ENCODE assay signal across 26 mouse cellular contexts in the genomic region with DNA sequence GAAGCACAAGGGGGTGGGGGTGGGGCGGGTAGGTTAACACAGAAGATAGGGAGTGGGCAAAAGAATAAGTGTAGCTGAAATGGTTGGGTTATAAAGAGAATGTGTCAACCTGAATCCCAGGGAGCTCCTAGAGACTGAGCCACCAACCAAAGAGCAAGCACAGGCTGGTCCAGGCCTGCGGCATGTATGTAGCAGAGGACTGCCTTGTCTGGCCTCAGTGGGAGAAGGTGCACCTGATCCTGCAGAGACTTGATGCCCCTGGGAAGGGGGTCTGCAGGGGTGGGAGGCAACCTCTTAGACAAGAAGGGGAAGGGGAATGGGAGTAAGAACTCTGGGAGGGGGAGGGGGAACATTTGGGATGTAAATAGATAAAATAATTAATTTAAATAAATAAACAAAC.
A peak's percentile ranks its signal among the peaks of the same experiment; 100 is the strongest.
DNase-seq lines count a peak whose midpoint lies in the region; ATAC-seq and TF ChIP-seq lines count a peak whose summit lies in the region.
"Had no signal": no experiment of that assay in that cellular context is flagged by ENCODE, and none has a peak within 500 bp of the region (broad histone marks: within the 10 kb centered on the region; RNA-seq: fewer than 3 reads in every experiment).

No protein-coding gene starts in this region.

- no peak overlapping the region for H3K4me2 ChIP-seq in heart, embryonic 11.5 days
- H3K4me2 ChIP-seq in heart, embryonic 13.5 days, result no peak overlapping the region
- no peak overlapping the region for H3K4me2 ChIP-seq in liver, embryonic 12.5 days
- H3K4me2 ChIP-seq in liver, postnatal 0 days (ENCODE audit: low read depth, low read length), result no peak overlapping the region
- no peak overlapping the region for H3K4me2 ChIP-seq in neural tube, embryonic 15.5 days
- H3K4me2 ChIP-seq: embryonic facial prominence, embryonic 12.5 days; forebrain, embryonic 12.5 days; forebrain, embryonic 15.5 days; hindbrain, embryonic 12.5 days had no signal

- no peak for TF ChIP-seq EP300 in liver, postnatal 0 days (IDR thresholded peaks at IDR 0.05; ENCODE audit: low read depth)

- H3K4me1 ChIP-seq in heart, embryonic 11.5 days (ENCODE audit: control insufficient read depth, insufficient read depth, low read length), result peaks cover 14% of the 10 kb centered on the region; the same call in 1 of the 2 replicates
- H3K4me1 ChIP-seq in heart, embryonic 13.5 days, result peaks cover 45% of the 10 kb centered on the region
- H3K4me1 ChIP-seq in liver, embryonic 12.5 days, result peaks cover 13% of the 10 kb centered on the region
- H3K4me1 ChIP-seq in liver, postnatal 0 days (ENCODE audit: insufficient read depth), result no peaks in the 10 kb centered on the region
- H3K4me1 ChIP-seq in neural tube, embryonic 15.5 days, result 0 out of 2 replicates have a peak, but pooled peaks cover 3% of the 10 kb centered on the region
- H3K4me1 ChIP-seq: forebrain, embryonic 12.5 days; forebrain, embryonic 15.5 days; hindbrain, embryonic 12.5 days had no signal

- H3K9me3 ChIP-seq in heart, embryonic 11.5 days (replicated peaks; ENCODE audit: control insufficient read depth, low read length), result no peaks in the 10 kb centered on the region
- no peaks in the 10 kb centered on the region for H3K9me3 ChIP-seq in heart, embryonic 13.5 days
- H3K9me3 ChIP-seq in liver, embryonic 12.5 days (replicated peaks), result no peaks in the 10 kb centered on the region
- H3K9me3 ChIP-seq in liver, postnatal 0 days (ENCODE audit: low read length), result no peaks in the 10 kb centered on the region
- H3K9me3 ChIP-seq in neural tube, embryonic 15.5 days (replicated peaks), result no peaks in the 10 kb centered on the region
- H3K9me3 ChIP-seq: embryonic facial prominence, embryonic 12.5 days; forebrain, embryonic 12.5 days; forebrain, embryonic 15.5 days; G1E; hindbrain, embryonic 12.5 days had no signal

- peak; percentile 85 for DNase-seq in heart, adult 11 months
- DNase-seq in heart, adult 8-10 months (ENCODE audit: low spot score), result no peak
- DNase-seq in liver, postnatal 0 days, result no peak
- DNase-seq in neural tube, embryonic 10.5 days (ENCODE audit: extremely low spot score, low spot score), result no peak
- DNase-seq: adrenal gland, postnatal 10 days; adrenal gland, postnatal 36 days; B cell, adult 2 months; cerebellum, adult 18-20 months; cerebellum, adult 9-10 months; cerebellum, postnatal 14 days; gastrocnemius, postnatal 25 days; kidney, adult 11 months had no signal

- no peak overlapping the region for H3K9ac ChIP-seq in heart, embryonic 11.5 days (ENCODE audit: low read depth, low read length)
- no peak overlapping the region for H3K9ac ChIP-seq in heart, embryonic 13.5 days
- H3K9ac ChIP-seq in liver, embryonic 12.5 days, result no peak overlapping the region
- H3K9ac ChIP-seq in liver, postnatal 0 days (replicated peaks), result no peak overlapping the region
- H3K9ac ChIP-seq in neural tube, embryonic 15.5 days (replicated peaks), result no peak overlapping the region
- H3K9ac ChIP-seq: embryonic facial prominence, embryonic 12.5 days; forebrain, embryonic 12.5 days; forebrain, embryonic 15.5 days; hindbrain, embryonic 12.5 days had no signal

- TF ChIP-seq CTCF in liver, postnatal 0 days (IDR thresholded peaks at IDR 0.05; ENCODE audit: low read depth), result no peak

- peaks cover 3% of the 10 kb centered on the region for H3K36me3 ChIP-seq in heart, embryonic 11.5 days (ENCODE audit: control insufficient read depth, insufficient read depth, low read length)
- H3K36me3 ChIP-seq in heart, embryonic 13.5 days, result peaks cover 53% of the 10 kb centered on the region
- H3K36me3 ChIP-seq in liver, embryonic 12.5 days, result 0 out of 2 replicates have a peak, but pooled peaks cover 7% of the 10 kb centered on the region
- 0 out of 2 replicates have a peak, but pooled peaks cover 5% of the 10 kb centered on the region for H3K36me3 ChIP-seq in liver, postnatal 0 days (replicated peaks; ENCODE audit: insufficient read depth, low read length)
- no peaks in the 10 kb centered on the region for H3K36me3 ChIP-seq in neural tube, embryonic 15.5 days
- H3K36me3 ChIP-seq: forebrain, embryonic 12.5 days; forebrain, embryonic 15.5 days; hindbrain, embryonic 12.5 days had no signal

- no peaks in the 10 kb centered on the region for H3K27me3 ChIP-seq in heart, embryonic 11.5 days (ENCODE audit: control insufficient read depth, insufficient read depth, low read length)
- no peaks in the 10 kb centered on the region for H3K27me3 ChIP-seq in heart, embryonic 13.5 days (replicated peaks)
- no peaks in the 10 kb centered on the region for H3K27me3 ChIP-seq in liver, embryonic 12.5 days (replicated peaks)
- H3K27me3 ChIP-seq in liver, postnatal 0 days (ENCODE audit: insufficient read depth, low read length), result no peaks in the 10 kb centered on the region
- no peaks in the 10 kb centered on the region for H3K27me3 ChIP-seq in neural tube, embryonic 15.5 days (replicated peaks)
- H3K27me3 ChIP-seq: CH12.LX; embryonic facial prominence, embryonic 12.5 days; forebrain, embryonic 12.5 days; forebrain, embryonic 15.5 days; hindbrain, embryonic 12.5 days; Patski had no signal

- no peak for ATAC-seq in heart, embryonic 11.5 days (replicated peaks; ENCODE audit: insufficient number of reproducible peaks, low FRiP score, low TSS enrichment)
- no peak for ATAC-seq in heart, embryonic 13.5 days (ENCODE audit: extremely low read depth, insufficient number of reproducible peaks, low FRiP score, low TSS enrichment)
- 0 out of 2 replicates have a peak, but pooled peaks have one; percentile 15 for ATAC-seq in liver, embryonic 12.5 days
- no peak for ATAC-seq in liver, postnatal 0 days
- 0 out of 2 replicates have a peak, but pooled peaks have one; percentile 38 for ATAC-seq in neural tube, embryonic 15.5 days (ENCODE audit: low FRiP score)
- ATAC-seq: forebrain, embryonic 15.5 days; hindbrain, embryonic 16.5 days; inflammation-experienced regulatory T-cells, adult 6 months had no signal

- H3K27ac ChIP-seq in heart, embryonic 11.5 days (ENCODE audit: low read depth, low read length), result no peak overlapping the region
- 0 out of 2 replicates have a peak overlapping the region, but pooled peaks have one; percentile 36 for H3K27ac ChIP-seq in heart, embryonic 13.5 days (replicated peaks)
- no peak overlapping the region for H3K27ac ChIP-seq in liver, embryonic 12.5 days
- H3K27ac ChIP-seq in liver, postnatal 0 days (ENCODE audit: low read depth), result no peak overlapping the region
- no peak overlapping the region for H3K27ac ChIP-seq in neural tube, embryonic 15.5 days (replicated peaks)
- H3K27ac ChIP-seq: embryonic facial prominence, embryonic 12.5 days; forebrain, embryonic 12.5 days; forebrain, embryonic 15.5 days; hindbrain, embryonic 12.5 days had no signal

- WGBS in heart, embryonic 11.5 days (ENCODE audit: insufficient replicate concordance), result 82% methylated on average over 2 of the region's 2 CpGs
- WGBS in heart, embryonic 13.5 days, result 84% methylated on average over 2 of the region's 2 CpGs
- 61% methylated on average over 2 of the region's 2 CpGs for WGBS in liver, embryonic 12.5 days (ENCODE audit: insufficient replicate concordance)
- 76% methylated on average over 2 of the region's 2 CpGs for WGBS in liver, postnatal 0 days (ENCODE audit: insufficient replicate concordance)
- 94% methylated on average over 2 of the region's 2 CpGs for WGBS in neural tube, embryonic 15.5 days

- H3K4me3 ChIP-seq in heart, embryonic 11.5 days (ENCODE audit: low read depth, low read length), result no peak overlapping the region
- H3K4me3 ChIP-seq in heart, embryonic 13.5 days, result no peak overlapping the region
- H3K4me3 ChIP-seq in liver, embryonic 12.5 days, result no peak overlapping the region
- H3K4me3 ChIP-seq in liver, postnatal 0 days (ENCODE audit: low read depth, low read length), result no peak overlapping the region
- no peak overlapping the region for H3K4me3 ChIP-seq in neural tube, embryonic 15.5 days (replicated peaks)
- H3K4me3 ChIP-seq: embryonic facial prominence, embryonic 12.5 days; erythroblast, embryonic 14.5 days; forebrain, embryonic 12.5 days; forebrain, embryonic 15.5 days; hindbrain, embryonic 12.5 days had no signal

Comparison
In these comparisons a context has a peak if more than half of its experiments do, and no peak if none do; other contexts are left out.
1. ATAC-seq: peak in liver, embryonic 12.5 days (single experiment) and neural tube, embryonic 15.5 days (single experiment); none in heart, embryonic 11.5 days (single experiment), heart, embryonic 13.5 days (single experiment) and liver, postnatal 0 days (single experiment).